Mouse (Mus musculus) brown adipose tissue, adult 24 weeks (tissue): ENCODE data around the gene Nckap1l. TPM values are rescaled to one million over a fixed set of nuclear protein-coding genes. Genes with fewer than 3 reads are reported as not detected.

ENCODE experiments used
- H3K27ac ChIP-seq: fragments of 200-500 bp; replicated peaks from 2 replicates; pipeline ENCODE4 v1.5.1; 2012; ENCODE audit warnings: low read depth, mild to moderate bottlenecking, low read length
- H3K4me1 ChIP-seq: fragments of 200-500 bp; 2 replicates; pipeline ENCODE4 v1.6.1; 2012; ENCODE audit warnings: low read length, mixed read lengths; ENCODE audit not compliant: control insufficient read depth, insufficient read depth, insufficient read length
- H3K4me3 ChIP-seq: fragments of 200-500 bp; 2 replicates; pipeline ENCODE4 v1.5.1; 2012; ENCODE audit warnings: low read depth, mild to moderate bottlenecking, low read length, moderate library complexity; ENCODE audit not compliant: insufficient read depth
- polyA plus RNA-seq: library from polyadenylated mRNA; stranded (reverse); fragments of >200 nt; gene quantifications from 2 replicates; pipeline ENCODE4 v1.2.4, GENCODE M21; 2012; ENCODE audit not compliant: missing spikeins, insufficient read depth, insufficient read length

The Nckap1l gene
- polyA plus RNA-seq, 1 experiment: 3.6 TPM

DNA sequence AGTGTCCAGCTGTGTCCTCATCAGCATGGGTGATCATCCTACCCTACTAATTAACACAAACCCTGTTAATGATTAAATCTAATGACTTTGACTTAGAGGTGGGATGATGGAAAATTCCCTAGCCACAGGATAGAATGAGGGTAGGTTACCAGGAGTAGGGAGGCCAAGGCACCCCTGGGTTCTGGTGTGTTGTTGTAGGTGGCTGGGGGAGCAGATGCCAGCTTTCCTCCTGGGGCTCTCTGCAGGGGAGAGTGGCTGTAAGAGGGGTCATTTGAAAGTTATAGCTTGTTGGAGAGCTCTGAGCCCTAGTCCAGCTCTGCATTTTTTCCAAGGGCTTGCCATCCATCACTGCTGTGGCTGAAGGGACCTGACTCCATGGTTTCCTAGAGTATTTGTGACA is 88.9 kb downstream of the Nckap1l start:
- Histone ChIP-seq H3K27ac (no peak overlapping the region), H3K4me1 (no peaks in the 10 kb centered on the region; the same call in 1 of the 2 replicates)

DNA sequence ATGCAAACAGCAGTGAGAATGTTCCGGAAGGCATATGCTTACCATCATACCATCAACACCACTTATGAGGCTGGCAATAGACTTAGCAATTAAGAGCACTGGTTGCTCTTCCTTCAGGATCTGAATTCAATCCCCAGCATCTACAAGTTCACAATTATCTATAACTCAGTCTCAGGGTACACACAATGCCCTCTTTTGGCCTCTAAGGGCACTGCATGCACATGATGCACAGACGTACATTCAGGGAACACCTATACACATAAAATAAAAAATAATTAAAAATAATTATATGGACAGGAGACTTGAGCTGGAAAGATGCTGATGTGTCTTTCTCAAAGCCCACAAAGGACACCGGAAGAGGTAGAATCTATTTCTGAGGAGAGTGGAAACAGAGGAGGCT is 94.4 kb downstream of the Nckap1l start:
- Histone ChIP-seq H3K4me3 (no peak overlapping the region), H3K27ac (no peak overlapping the region), H3K4me1 (no peaks in the 10 kb centered on the region)

More for the DNA sequence above, 88.9 kb downstream of the Nckap1l start:
- no peak overlapping the region for H3K4me3 ChIP-seq

Other genes with a start within 250 kb of the Nckap1l start
- gene Cbx5, start 214.0 kb upstream of the Nckap1l start, polyA plus RNA-seq: 29.2 and 37.9 TPM in 2 replicates
- 50.5 and 76.9 TPM in 2 replicates for gene Hnrnpa1, start 213.4 kb upstream of the Nckap1l start, polyA plus RNA-seq
- gene Nfe2, start 195.4 kb upstream of the Nckap1l start, polyA plus RNA-seq: not detected in 2 replicates
- 85.4 and 95.1 TPM in 2 replicates for gene Copz1, start 181.1 kb upstream of the Nckap1l start, polyA plus RNA-seq
- not detected in 2 replicates for gene Gpr84, start 143.2 kb upstream of the Nckap1l start, polyA plus RNA-seq
- gene Zfp385a, start 113.7 kb upstream of the Nckap1l start, polyA plus RNA-seq: 12.2 and 17.4 TPM in 2 replicates
- gene Itga5, start 87.0 kb upstream of the Nckap1l start, polyA plus RNA-seq: 2.7 and 5.3 TPM in 2 replicates
- not detected in 2 replicates for gene Gtsf1, start 23.3 kb upstream of the Nckap1l start, polyA plus RNA-seq
- gene Gtsf2, start 5.3 kb upstream of the Nckap1l start, polyA plus RNA-seq: not detected in 2 replicates
- gene Pde1b, start 49.2 kb downstream of the Nckap1l start, polyA plus RNA-seq: 2.2 and 3.3 TPM in 2 replicates
- gene Ppp1r1a, start 84.2 kb downstream of the Nckap1l start, polyA plus RNA-seq: 74.7 and 87.6 TPM in 2 replicates
- gene Glycam1, start 111.3 kb downstream of the Nckap1l start, polyA plus RNA-seq: not detected in 2 replicates